Mouse (Mus musculus) neural tube, embryonic 15.5 days (tissue): ENCODE data around the gene Cbx5. TPM values are rescaled to one million over a fixed set of nuclear protein-coding genes. Genes with fewer than 3 reads are reported as not detected.

Experiments used
- ATAC-seq: fragments of 200-750 bp; cut with Nextera tagmentation; 2 replicates; pipeline ENCODE4 v1.8.0; 2017; ENCODE audit warnings: mild to moderate bottlenecking, moderate TSS enrichment, moderate library complexity; ENCODE audit not compliant: low FRiP score
- H3K27ac ChIP-seq: fragments of 300-500 bp; sonication (generic); replicated peaks from 2 replicates; pipeline ENCODE4 v1.5.1; 2015; ENCODE audit warnings: mild to moderate bottlenecking, inconsistent platforms
- H3K27me3 ChIP-seq: fragments of 300-500 bp; sonication (generic); replicated peaks from 2 replicates; pipeline ENCODE4 v1.6.1; 2015; ENCODE audit warnings: inconsistent platforms
- H3K36me3 ChIP-seq: fragments of 300-500 bp; sonication (generic); 2 replicates; pipeline ENCODE4 v1.6.1; 2015; ENCODE audit warnings: inconsistent platforms
- H3K4me1 ChIP-seq: fragments of 300-500 bp; sonication (generic); 2 replicates; pipeline ENCODE4 v1.6.1; 2015; ENCODE audit warnings: inconsistent platforms
- H3K4me2 ChIP-seq: fragments of 300-500 bp; sonication (generic); 2 replicates; pipeline ENCODE4 v1.6.1; 2015; ENCODE audit warnings: inconsistent platforms, mild to moderate bottlenecking, moderate library complexity
- H3K4me3 ChIP-seq: fragments of 300-500 bp; sonication (generic); replicated peaks from 2 replicates; pipeline ENCODE4 v1.5.1; 2015; ENCODE audit warnings: mild to moderate bottlenecking, inconsistent platforms
- H3K9ac ChIP-seq: fragments of 300-500 bp; sonication (generic); replicated peaks from 2 replicates; pipeline ENCODE4 v1.6.1; 2015; ENCODE audit warnings: mild to moderate bottlenecking, inconsistent platforms
- H3K9me3 ChIP-seq: fragments of 300-500 bp; sonication (generic); replicated peaks from 2 replicates; pipeline ENCODE4 v1.6.1; 2016; ENCODE audit warnings: inconsistent platforms
- WGBS: fragments of 180-500 bp; shearing (Covaris S2); methylation state at CpG from one replicate; pipeline ENCODE4 v1.1.7; 2015; ENCODE audit warnings: mixed read lengths; 5-methylcytosine and 5-hydroxymethylcytosine counted together
- microRNA counts: library from miRNA; unstranded; fragments of <30 nt; microRNA quantifications from one replicate; lab custom pipeline; 2016
- microRNA-seq: library from miRNA; unstranded; fragments of <30 nt; microRNA quantifications from one replicate; pipeline ENCODE4, GENCODE M21; 2017
- polyA plus RNA-seq: library from polyadenylated mRNA; unstranded; fragments of >200 nt; fragmentation: Nextera tagmentation; extraction: Ambion mirVana; gene quantifications from 2 replicates; pipeline ENCODE4 v1.2.1, GENCODE M21; 2015

Cbx5 gene
- polyA plus RNA-seq, 1 experiment from 2014 or later: 107 TPM

DNA sequence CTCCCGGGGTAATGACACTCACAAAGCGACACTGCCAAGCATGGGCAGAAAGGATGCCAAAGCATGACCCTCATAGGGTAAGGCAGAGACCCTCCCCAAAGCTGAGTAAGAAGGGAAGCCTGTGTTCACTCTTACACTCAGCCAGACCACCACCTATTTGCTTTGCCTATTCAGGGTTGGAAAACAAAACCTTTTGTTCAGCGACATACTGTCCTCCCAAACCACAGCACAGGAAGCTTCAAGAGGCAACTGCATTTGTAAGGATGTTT, 92.3 kb downstream of the Cbx5 start:
- H3K36me3 ChIP-seq: no peaks in the 10 kb centered on the region
- WGBS: 8% methylated on average over 3 of the region's 3 CpGs

DNA sequence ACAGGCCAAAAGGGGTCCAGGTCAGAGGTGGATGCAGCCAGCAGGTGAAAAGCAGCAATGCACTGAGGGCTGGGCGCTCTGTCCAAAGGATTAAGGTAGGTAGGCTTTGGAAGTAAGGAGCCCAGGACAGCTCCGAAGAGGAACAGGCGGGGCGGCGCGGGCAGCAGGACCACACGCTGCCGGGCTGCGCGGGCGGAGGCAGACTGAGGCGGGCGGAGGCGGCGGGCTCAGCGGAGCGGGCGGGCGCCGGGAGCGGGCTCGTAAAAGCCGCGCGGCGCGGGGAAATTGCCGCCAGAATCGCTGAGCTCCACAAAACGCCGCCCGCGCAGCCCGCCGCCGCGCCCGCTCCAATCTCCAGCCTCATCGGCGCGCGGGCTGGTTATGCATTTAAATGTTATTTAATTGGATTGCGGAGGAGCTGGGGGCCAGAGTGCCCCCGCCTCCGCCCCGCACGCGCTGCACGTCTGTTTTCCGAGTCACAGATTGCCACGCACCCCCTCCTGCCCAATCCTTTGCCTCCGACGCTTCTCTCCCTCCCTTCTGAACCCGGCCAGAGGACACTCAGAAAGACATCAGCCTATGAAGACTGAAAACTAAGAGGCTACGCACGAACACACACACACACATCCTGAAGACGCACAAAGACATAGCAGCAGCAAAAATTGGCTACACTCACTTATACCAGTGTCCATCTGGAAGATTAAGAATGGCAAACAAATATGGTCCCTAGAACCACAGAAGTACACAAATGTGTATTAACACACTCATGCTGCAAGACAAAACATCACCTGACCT, 92.8 kb downstream of the Cbx5 start:
- peak overlapping the region; percentile 91 for H3K27ac ChIP-seq
- 0 out of 2 replicates have a peak, but pooled peaks cover 8% of the 10 kb centered on the region for H3K27me3 ChIP-seq
- H3K4me1 ChIP-seq: peaks cover 36% of the 10 kb centered on the region
- no peaks in the 10 kb centered on the region for H3K9me3 ChIP-seq
- H3K9ac ChIP-seq: peak overlapping the region; percentile 61
- ATAC-seq: peak; percentile 82
- H3K4me2 ChIP-seq: peak overlapping the region; percentile 74
- whole genome bisulfite sequencing: under 1% methylated on average over 48 of the region's 57 CpGs
- H3K4me3 ChIP-seq: peak overlapping the region; percentile 42
- H3K36me3 ChIP-seq: no peaks in the 10 kb centered on the region

More for the DNA sequence above, 92.3 kb downstream of the Cbx5 start:
- Histone ChIP-seq H3K4me3 (peak overlapping the region; percentile 42; the same call in 1 of the 2 replicates), H3K27me3 (0 out of 2 replicates have a peak, but pooled peaks cover 8% of the 10 kb centered on the region), H3K9me3 (no peaks in the 10 kb centered on the region), H3K4me1 (peaks cover 36% of the 10 kb centered on the region), H3K27ac (peak overlapping the region; percentile 91), H3K4me2 (peak overlapping the region; percentile 74), H3K9ac (peak overlapping the region; percentile 61)
- ATAC-seq: peak; percentile 36

GRCm38 (mm10) chr15:103145635-103146299, 93.8 kb downstream of the Cbx5 start:
- Histone ChIP-seq H3K4me3 (no peak overlapping the region), H3K9ac (peak overlapping the region; percentile 61; the same call in 1 of the 2 replicates), H3K9me3 (no peaks in the 10 kb centered on the region), H3K36me3 (no peaks in the 10 kb centered on the region), H3K27me3 (0 out of 2 replicates have a peak, but pooled peaks cover 8% of the 10 kb centered on the region), H3K4me2 (peak overlapping the region; percentile 74), H3K27ac (peak overlapping the region; percentile 91), H3K4me1 (peaks cover 36% of the 10 kb centered on the region)
- no peak for ATAC-seq
- WGBS: 60% methylated on average over 11 of the region's 11 CpGs

DNA sequence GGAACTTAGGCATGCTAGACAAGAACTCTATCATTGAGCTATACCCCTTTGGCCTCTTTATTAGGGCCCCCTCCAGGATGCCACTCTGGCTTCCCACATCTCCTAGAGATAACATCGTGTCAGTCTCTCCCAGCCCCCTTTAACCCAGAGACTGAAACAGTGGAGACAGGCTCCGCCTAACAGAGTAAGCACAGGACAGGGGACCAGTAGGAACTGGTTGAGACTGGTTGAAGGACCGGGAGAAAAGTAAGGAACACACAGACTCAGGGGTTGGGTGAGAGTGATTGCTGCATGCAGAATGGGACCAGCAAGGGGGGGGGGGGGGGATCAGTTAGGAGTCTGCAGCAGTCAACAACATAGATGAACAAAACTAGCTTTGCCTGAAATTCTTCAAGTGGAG, 95.4 kb downstream of the Cbx5 start:
- WGBS: 46% methylated on average over 3 of the region's 3 CpGs

More for the DNA sequence above, 95.4 kb downstream of the Cbx5 start:
- Histone ChIP-seq H3K9me3 (no peaks in the 10 kb centered on the region), H3K4me2 (no peak overlapping the region), H3K9ac (no peak overlapping the region), H3K27me3 (0 out of 2 replicates have a peak, but pooled peaks cover 8% of the 10 kb centered on the region), H3K4me3 (no peak overlapping the region), H3K27ac (no peak overlapping the region), H3K36me3 (no peaks in the 10 kb centered on the region), H3K4me1 (peaks cover 36% of the 10 kb centered on the region)
- no peak for ATAC-seq

MicroRNA genes within 50 kb of the gene (microRNA counts, 519-probe panel; counts per million panel counts)
- 3,070 counts per million, percentile 75 among the panel's probes with 10 or more counts for microRNA mmu-miR-148b (lab: Ali Mortazavi, UCI)

Small RNA genes lying within 50 kb of the gene (microRNA-seq; reads per million reads assigned to microRNA genes)
- 105 reads per million, percentile 54 among the genes with 10 or more reads in this experiment for gene Mir148b

Other genes with a start within 250 kb of the Cbx5 start
- gene Hoxc8, start 249.2 kb downstream of the Cbx5 start, polyA plus RNA-seq: 56.5 and 108 TPM in 2 replicates
- 23.4 and 35.1 TPM in 2 replicates for gene Hoxc6, start 241.6 kb downstream of the Cbx5 start, polyA plus RNA-seq
- gene Hoxc4, start 220.9 kb downstream of the Cbx5 start, polyA plus RNA-seq: 26.7 and 48.6 TPM in 2 replicates
- gene Smug1, start 72.7 kb downstream of the Cbx5 start, polyA plus RNA-seq: 25.8 and 30.9 TPM in 2 replicates
- gene Hnrnpa1, start 616 bp upstream of the Cbx5 start, polyA plus RNA-seq: 582 and 600 TPM in 2 replicates
- 0.99 and 4.6 TPM in 2 replicates for gene Nfe2, start 18.6 kb upstream of the Cbx5 start, polyA plus RNA-seq
- gene Copz1, start 32.9 kb upstream of the Cbx5 start, polyA plus RNA-seq: 190 and 207 TPM in 2 replicates
- 0.33 and 0.60 TPM in 2 replicates for gene Gpr84, start 70.8 kb upstream of the Cbx5 start, polyA plus RNA-seq
- gene Zfp385a, start 100.3 kb upstream of the Cbx5 start, polyA plus RNA-seq: 18.6 and 19.9 TPM in 2 replicates
- 7.2 and 12.7 TPM in 2 replicates for gene Itga5, start 126.9 kb upstream of the Cbx5 start, polyA plus RNA-seq
- not detected in 2 replicates for gene Gtsf1, start 190.7 kb upstream of the Cbx5 start, polyA plus RNA-seq
- not detected in 2 replicates for gene Gtsf2, start 208.7 kb upstream of the Cbx5 start, polyA plus RNA-seq
- 1.9 and 5.6 TPM in 2 replicates for gene Nckap1l, start 214.0 kb upstream of the Cbx5 start, polyA plus RNA-seq